Mouse (Mus musculus): ENCODE results near the gene Gm11214.

GRCm38 (mm10) chr4:63704232-63704631 lies 41.1 kb upstream of the Gm11214 start:
- TF ChIP-seq CTCF (IDR thresholded peaks at IDR 0.05; ENCODE audit: insufficient read depth, low read length): no peak
- no peak for TF ChIP-seq POLR2A (IDR thresholded peaks at IDR 0.05; ENCODE audit: borderline replicate concordance, extremely low read depth, low read depth, low read length)

Measured in lung, adult 2 months (tissue).